Mouse (Mus musculus) c-Kit-negative CD71-positive TER-119-positive erythroid progenitor cells, embryonic 14.5 days (primary cell): ENCODE measurements at regions not wholly inside any gene's neighbourhood (a gene's known extent, or its start where the extent isn't known, plus 50 kb on each side); places are given as distances from the start of the nearest gene placed in this dataset.
"Not testable (repeated sequence)": the region's sequence is repeated elsewhere in the genome, so short reads cannot be mapped to it uniquely, and the experiment has no call there.

Source experiments
- DNase-seq: peaks from one replicate; pipeline ENCODE4 v3.0.0-alpha.2; 2013; ENCODE audit warnings: low read depth, low spot score

DNA sequence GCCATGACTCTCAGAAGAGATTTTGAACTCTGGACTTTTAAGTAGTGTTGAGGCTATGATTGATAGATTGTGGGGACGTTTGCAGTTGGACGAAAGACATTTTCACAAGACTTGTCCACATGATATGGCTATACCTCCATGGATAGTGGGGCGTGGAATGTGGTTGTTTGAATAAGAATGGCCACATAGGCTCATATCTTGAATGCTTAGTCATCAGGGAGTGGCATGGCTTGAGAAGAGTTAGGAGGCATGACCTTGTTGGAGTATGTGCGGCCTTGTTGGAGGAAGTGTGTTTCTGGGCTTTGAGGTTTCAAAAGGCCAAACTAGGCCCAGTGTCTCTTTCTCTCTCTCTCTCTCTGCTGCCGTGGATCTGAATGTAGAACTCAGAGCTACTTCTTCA is 204.7 kb upstream of the Pclo start:
- no peak for DNase-seq

DNA sequence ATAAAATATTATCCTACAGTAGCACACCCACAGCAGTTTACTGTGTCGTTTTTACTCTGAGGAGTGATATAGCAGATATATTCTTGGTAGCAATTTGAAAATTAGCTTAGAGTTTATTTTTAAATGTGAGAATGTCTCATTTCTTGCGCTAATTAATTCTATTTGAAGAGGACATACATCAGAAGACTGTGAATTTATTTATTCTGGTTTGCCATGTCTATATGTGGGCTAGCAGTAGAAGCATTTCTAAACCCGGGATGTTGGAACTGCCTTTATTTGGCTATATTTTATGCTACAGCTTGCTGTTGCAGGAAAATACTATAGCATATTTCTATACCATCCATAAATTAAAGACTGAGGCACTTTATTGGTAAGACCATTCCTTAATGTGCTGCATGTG is 203.0 kb upstream of the Pclo start:
- DNase-seq: no peak

DNA sequence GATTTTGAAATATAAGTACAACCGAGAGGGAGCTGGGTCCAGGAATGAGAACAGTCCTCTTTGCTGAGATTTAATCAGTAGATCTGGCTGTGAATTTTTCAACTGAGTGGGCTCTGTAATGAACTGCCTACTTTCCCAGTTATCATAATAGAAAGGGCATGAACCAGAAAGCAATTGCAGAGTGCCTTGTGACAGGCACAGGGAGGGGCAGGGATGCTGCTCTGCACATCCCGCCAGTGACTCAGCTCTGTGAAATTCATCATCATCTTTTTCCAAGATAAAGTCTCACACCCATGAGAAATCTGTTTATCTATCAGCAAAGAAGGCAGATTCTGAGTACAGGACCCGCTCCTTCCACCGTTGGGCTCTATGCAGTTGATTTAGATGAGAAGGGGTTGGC is 194.5 kb upstream of the Pclo start:
- DNase-seq: no peak

DNA sequence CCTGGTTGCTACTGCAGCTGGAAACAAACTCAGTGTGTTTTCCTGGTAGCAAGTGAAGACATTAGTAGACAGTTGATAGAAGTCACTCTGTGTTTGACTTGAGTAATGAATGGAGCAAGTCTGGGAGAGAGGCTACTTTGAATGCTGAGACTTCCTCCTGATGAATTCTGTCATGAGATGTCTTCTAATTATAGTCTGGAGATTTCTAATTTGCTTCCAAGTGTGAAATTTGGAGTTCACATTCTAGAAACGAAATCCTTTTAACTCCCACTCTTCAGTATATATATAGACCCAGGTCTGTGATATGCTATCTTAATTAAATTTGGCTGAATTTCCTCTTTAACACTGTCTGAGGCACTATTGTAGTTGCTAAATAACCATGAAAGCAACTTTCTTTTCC is 192.7 kb upstream of the Pclo start:
- DNase-seq: no peak

DNA sequence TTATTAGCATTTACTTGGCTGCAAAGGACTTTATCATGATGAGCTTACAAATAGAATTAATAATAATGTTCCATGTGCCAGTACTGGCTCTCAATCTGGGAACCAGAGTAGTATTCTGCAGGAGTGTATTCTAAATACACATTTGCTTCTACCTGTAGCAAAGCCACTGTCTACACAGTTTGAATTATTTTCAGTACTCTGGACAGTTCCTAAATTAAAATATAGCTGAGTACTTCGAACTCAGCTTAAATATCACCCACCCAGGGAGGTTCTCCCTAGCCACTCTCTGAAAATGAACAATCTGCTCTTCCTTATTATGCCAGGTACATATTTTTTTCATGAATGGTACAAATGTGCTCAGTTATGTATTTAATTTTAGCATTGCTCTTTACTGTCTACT is 154.3 kb upstream of the Pclo start:
- DNase-seq: no peak

DNA sequence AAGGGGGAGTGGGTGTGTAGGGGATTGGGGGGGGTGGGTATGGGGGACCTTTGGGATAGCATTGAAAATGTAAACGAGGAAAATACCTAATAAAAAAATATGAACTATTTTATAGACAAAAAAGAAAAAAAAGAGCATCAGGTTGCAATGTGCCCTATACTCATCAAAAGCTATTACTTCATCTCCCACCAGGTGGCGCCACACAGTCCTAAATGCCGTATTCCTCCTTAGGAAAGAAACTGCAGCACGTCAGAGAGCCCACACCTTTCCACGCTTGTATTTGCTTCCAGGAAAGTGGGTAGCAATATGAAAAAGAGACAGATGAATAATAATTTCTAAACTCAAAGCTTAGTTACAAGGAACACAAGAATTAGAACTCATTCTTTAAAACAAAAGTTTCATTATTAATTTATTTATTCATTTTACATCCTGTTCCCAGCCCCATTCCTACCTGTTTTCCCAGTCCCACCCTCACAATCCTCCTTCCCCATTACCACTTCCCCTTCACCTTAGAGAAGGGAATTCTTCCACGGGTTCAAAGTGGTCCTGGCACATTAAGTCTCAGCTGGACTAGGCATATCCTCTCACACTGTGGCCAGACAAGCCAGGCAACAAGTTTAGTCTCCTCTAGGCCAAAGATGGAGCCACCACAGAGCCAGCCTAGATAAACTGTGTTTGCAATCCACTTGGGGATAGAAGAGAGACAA is 125.4 kb upstream of the Pclo start:
- DNase-seq: peak; percentile 2

DNA sequence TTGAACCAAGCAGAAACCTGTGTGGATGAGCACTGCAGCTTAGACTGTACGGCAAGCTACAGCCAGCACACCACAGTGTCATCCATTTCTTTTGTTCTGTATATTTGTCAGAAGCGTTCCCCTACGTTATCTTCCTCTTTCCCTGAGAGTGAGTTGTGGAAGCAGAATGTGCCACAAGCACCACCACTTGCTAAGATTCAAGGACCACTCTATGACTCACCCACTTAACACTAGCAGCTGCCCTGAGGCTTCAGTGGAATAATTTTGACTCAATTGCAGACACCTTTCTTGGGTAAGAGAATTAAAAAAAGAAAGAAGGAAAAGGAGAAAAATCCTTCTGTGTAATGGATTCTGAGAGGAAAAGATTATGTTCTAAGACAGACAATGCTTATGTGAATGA is 122.9 kb upstream of the Pclo start:
- no peak for DNase-seq

DNA sequence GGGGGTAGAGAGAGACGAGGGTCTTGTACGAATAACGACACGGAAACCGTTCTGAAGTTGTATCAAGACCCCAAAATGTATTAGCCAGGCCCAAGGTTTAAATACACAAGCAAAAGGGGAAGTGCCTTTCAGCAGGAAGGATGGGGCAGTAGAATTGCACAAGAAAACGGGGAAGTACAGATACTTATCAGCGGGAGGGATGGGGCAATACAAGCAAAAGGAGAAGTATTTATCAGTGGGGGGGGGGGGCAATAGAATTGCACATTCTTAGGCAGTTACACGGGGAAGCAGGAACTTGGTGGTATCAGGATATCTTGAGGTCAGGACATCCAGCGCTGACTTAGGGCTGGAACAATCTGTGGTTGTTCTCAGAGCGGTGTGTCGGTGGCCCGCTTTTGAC is 111.3 kb upstream of the Pclo start:
- not testable (repeated sequence) for DNase-seq

DNA sequence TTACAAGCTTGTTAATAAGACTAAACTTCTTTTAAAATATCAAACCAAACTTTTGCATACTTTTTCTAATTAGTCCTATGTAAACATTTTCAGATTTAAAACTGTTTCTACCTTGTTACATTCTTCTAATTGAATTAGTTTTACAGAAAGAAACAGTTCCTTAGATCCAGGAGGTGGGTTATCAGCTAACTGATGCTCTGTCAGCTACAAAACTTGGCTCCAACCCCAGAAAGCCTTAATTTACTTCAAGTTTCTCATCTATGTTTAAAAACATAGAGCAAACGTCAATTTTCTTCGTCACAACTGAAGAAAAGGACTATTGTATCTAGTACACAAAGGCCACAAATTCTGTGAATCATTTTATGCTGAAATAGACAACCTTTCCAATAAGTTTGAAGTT is 110.4 kb upstream of the Pclo start:
- DNase-seq: no peak

DNA sequence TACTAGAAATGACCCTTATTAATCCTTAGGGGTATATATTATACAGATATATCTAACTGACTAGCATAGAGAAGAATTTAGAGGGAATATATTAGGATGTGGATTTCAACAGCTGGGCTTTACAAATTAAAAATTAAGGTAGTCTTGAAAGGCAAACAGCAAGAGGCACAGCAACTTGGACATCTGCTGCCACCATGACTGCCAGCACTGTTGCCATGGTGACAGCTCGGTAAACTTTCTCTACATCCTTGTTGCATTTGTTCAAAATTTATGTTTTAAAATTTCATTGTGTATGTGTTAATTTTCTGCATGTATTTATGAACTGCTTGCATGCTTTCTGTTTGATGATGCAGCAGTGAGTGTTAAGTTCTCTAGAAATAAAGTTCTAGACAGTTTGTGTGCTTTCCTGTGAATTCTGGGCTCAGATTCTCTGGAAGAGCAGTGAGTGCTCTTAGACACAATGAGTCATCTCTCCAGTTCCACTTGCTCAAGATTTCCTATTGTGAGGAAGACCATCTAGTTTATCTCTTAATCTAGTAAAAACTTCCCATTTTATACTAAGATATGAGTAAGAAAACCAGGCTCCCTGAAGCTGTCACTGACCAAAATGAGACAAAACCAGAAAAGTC is 99.4 kb upstream of the Pclo start:
- DNase-seq: no peak

DNA sequence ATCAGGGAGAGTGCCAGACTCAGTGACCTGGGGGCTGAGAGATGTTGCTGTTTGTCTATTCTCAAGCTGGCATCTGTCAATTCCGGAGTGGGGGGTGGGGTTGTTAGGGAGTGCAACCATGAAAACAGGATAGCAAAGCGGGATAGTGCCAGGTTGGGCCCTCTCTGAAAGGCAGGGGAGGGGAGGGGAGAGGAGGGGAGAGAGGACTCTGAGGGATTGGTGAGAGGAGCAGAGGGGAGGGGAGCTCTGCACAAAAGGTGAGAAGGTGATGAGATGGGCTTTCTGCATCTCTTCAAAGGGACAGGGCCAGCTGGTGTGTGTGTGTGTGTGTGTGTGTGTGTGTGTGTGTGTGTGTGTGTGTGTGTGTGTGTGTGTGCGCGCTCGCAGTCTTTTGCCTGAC is 61.6 kb upstream of the Pclo start:
- DNase-seq: no peak
